Mouse (Mus musculus): ENCODE results near the gene Ccdc74a.
A peak's percentile ranks its signal among the peaks of the same experiment; 100 is the strongest.
"Not testable (repeated sequence)": the region's sequence is repeated elsewhere in the genome, so short reads cannot be mapped to it uniquely, and the experiment has no call there.

Ccdc74a gene

DNA sequence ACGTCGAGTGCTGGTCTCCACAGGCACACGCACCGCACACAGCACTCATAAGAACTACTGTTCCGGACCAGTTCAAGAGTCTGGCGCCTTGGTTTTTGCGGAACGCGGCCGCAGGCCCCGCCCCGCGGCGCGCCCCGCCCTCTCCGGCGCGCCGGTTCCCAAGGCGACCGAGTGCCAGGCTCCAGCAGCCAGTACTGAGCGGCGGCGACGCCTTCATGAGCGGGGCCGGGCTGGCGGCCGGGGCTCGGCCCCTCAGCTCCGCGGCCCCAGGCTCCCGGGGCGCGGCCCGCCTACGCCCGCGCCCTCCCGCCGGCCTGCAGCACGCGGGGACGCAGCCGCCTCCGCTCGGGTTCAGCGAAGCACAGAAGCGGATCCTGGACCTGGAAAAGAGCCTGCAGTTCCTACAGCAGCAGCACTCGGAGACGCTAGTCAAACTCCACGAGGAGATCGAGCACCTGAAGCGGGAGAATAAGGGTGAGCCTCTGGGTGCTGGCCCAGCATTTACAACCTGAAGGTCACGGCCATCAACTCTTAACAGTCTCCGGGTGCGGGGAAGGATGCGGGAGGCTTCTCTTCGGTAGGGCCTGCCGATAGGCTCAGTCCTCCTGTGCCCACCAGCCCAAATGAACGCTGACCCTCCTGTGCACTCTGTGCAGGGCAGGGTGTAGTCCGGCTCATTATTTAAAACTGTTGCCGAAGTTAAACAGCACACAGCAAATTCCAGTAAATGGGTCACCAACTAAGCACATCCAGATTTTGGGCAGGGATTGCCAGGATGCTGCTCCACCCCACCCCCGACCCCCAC is at the start of gene Ccdc74a:
Gene Ccdc74a (plus strand): TSS at position 161 of the 805 bp plus-strand sequence.
- DNase-seq, result peak; percentile 77

DNA sequence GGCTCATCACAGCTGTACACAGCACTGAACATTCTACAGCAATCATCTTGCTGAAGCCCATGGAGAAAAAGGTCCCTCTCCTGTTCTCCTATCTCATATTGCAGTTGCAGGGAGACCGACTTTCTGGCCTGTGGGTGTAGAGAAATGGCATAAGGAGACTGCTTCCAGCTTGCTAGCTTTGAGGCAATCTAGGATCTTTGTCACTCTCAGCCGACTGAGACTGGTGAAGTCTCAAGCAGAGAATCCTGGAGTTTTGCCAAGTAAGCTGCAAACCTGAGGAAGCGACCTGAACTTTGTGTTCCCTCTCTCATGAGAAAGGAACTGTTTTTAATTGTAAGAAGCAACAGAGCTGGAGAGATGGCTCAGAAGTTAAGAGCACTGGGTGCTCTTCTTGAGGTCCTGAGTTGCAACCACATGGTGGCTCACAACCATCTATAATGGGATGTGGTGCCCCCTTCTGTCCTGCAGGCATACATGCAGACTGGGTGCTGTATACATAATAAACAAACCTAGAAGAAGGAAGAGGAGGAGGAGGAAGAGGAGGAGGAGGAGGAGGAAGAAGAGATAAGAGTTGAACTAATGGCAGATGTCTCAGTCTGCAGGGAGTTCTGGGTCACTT is 45.2 kb upstream of the Ccdc74a start:
- no peak for DNase-seq

DNA sequence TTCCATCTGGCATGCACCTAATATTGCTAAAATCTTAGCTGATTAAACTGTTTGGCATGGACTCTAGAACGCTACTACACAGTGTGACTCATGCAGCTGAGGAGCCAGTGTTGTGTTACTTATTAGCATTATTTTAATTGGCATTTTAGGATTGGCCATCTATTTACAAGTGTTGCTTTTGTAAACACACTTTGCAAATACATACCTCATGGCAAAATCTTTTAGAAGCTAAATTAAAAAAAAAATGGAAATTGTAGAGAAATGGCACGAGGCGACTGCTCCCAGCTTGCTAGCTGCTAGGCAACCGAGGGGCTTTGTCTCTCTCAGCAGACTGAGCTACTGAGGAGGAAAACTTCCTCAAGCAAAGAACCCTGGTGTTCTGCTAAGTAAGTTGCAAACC is 41.3 kb upstream of the Ccdc74a start:
- DNase-seq, result no peak

DNA sequence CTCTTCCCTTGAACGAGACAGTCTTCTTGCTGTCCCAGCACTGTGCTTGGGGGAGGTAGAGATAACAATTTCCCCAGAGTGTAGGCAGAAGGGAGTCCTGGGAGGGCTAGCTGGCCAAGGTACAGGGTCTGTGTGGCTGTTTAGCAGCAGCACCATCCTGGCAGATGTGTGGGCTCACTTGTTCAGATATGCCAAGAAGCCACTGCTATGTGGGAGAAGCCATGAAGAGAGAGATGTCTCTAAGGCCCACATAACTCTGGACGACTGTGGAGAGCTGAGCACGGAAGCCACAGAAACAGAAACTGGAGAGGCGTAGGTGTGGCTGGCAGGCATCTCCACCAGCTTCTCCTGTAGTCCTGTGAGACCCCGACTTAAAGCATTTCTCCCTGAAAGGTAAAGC is 40.6 kb upstream of the Ccdc74a start:
- DNase-seq, result no peak

DNA sequence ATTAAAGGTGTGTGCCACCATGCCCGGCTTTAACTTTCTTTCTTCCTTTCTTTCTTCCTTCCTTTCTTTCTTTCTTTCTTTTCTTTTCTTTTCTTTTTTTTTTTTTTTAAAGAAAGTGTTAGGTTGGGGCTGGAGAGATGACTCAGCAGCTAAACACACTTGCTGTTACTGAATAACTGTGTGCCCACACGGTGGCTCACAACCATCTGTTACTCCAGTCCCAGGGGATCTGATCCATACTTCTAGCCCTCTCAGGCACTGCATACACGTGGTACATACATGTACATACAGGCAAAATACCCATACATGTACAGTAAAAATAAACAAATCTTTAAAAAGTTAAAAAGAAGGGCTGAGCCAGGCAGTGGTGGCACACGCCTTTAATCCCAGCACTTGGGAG is 34.9 kb upstream of the Ccdc74a start:
- DNase-seq, result no peak

DNA sequence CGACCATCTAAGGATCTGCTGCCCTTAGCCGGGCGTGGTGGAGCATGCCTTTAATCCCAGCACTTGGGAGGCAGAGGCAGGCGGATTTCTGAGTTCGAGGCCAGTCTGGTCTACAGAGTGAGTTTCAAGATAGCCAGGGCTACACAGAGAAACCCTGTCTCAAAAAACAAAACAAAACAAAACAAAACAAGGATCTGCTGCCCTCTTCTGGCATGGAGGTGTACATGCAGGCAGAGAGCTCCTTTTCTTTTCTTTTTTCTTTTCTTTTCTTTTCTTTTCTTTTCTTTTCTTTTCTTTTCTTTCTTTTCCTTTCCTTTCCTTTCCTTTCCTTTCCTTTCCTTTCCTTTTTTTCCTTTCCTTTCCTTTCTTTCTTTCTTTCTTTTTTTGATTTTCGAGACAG is 31.5 kb upstream of the Ccdc74a start:
- DNase-seq, result not testable (repeated sequence)

DNA sequence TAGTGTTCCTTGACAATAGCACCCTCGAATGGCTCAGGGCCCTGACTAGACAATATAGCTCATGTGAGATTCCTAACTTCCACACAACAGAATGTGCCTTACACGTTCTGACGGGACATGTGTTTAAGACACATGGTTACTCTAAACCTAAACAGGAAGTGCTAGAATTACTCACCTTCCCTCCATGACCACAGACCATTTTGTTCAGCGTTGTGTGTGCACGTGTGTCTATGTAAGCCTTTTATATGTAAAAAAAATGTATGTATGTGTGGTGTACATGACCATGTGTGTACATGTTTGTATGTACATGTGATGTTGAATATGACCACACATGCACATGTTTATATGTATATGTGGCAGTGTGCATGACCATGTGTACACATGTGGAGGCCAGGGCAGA is 30.1 kb upstream of the Ccdc74a start:
- DNase-seq, result no peak

DNA sequence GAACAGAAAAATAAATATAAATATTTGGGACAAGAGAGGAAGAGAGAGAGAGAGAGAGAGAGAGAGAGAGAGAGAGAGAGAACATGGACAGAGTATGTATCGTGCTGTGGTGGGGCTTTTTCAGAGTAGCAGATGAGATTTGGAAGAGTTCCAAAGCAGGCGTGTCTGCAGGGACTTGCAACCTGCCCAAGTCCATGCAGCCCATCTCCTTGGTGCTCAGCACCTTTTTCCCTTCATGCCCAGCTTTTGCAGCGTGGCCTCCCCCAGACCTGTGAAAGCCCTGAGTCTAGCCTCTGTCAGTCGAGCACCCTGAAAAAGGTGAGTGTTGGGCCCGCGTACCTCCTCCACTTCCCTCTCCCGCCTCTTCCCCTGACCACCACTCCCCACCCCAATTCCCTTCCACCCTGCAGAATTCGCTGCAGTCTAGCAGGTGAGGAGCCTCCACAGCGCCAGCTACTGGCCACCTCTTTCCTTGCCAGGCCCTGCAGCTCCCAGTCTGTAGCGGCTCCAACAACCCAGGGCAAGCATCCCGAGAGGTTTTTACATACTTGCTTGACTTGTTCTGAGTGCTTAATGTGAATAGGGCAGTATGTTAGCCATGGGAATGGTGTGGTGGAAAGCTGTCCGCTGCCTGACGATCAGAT is 28.2 kb upstream of the Ccdc74a start:
- peak; percentile 67 for DNase-seq

DNA sequence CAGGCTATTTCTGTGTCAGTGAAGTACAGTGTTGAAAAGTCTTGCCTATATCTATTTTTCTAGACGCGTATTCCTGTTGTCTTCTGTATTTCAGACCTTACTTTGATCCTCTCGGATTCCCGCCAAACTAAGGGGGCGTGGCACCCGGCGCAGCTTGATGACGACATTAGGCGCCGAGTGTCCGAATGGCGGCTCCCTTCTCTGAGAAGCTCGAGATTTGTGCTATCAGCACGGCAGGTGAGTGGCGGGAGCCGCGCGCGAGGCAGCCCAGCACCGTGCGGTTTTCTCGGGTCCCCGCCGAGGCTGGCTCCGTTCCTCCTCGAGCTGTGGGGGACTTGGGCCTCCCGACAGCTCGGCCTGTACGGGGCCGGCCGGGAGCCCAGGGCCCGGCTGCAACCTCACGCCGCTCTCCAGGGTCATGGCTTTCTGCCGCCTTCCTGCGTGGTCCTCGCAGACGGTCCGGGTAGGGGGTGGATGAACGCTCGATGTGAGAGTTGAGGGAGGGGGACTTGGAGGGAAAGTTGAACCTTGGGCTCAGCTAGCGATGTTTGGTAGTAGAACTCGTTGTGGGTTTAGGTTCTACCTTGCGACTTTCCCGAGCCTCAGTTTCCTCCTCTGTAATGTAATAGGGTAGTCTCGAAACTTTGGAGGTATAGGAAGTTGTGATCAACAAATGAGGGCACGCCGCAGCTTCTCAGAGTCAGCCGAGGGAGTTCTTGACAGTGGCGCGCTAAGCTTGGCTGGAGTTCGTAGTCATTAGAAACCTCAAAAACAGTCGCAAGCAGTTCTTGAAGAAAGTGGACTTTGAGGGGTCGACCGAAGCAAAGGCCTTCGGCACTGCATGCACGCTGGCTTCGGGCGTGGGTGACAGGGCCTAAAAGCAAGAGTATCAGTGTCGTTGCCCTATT is 26.8 kb upstream of the Ccdc74a start, which contains the start of gene Smpd4:
Gene Smpd4 (plus strand): TSS at position 157 of the 908 bp plus-strand sequence.
- DNase-seq, result peak; percentile 92

DNA sequence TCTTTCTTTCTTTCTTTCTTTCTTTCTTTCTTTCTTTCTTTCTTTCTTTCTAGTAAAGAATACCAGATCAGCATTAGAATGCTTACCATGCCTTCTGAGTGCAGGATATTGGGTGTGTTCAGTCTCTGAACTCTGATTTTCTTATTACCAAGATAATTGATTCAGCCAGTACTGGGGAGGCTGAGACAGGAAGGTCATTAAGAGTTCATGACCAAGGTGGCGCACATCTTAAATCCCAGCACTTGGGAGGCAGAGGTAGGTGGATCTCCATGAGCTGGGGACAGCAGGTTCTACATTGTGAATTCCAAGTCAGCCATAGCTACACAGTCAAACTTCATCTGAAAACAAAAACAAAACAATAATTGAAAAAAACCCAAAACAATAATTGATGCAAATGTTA is 24.3 kb upstream of the Ccdc74a start:
- DNase-seq, result no peak

DNA sequence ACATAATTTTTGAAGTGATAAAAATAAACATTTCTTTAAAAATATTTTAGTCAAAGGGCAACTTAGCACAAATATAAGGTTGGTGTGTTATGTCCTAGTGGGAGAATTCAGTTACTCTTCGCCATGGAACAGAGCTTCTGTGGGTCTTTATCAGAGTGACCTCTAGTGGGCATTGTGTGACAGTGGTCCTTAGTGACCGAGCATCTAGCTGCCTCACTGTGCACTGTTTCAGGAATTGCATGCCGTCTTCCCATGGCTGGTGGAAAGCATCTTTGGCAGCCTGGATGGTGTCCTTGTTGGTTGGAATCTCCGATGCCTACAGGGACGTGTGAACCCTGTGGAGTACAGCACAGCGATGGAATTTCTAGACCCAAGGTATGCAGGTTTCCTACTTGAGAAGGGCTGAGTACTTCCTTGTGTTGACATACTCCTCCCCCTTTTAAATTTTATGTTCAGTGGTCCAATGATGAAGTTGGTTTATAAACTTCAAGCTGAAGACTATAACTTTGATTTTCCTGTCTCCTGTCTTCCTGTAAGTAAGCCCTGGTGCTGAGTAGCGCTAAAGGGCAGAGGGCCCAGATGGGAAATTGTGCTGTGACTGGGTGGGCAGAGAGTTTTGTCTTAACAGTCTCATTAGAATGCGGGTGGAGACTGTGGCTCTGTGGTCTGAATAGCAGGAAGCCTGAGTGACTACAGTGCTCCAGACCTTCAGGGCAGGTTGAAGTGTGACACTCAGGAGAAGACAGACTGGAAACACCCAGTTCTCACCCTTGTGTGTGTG is 20.6 kb upstream of the Ccdc74a start:
- no peak for DNase-seq

DNA sequence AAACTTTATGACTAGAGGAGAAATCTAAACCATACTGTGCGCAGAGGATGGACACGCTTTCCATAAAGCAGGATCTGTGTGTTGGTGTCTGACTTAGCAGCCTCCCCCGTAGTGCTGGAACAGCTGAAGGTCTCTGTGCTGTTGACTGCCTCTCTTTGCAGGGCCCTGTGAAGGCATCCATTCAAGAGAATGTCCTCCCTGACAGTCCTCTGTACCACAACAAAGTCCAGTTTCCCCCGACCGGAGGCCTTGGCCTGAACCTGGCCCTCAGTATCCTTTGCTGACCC is 20.1 kb upstream of the Ccdc74a start:
- no peak for DNase-seq

DNA sequence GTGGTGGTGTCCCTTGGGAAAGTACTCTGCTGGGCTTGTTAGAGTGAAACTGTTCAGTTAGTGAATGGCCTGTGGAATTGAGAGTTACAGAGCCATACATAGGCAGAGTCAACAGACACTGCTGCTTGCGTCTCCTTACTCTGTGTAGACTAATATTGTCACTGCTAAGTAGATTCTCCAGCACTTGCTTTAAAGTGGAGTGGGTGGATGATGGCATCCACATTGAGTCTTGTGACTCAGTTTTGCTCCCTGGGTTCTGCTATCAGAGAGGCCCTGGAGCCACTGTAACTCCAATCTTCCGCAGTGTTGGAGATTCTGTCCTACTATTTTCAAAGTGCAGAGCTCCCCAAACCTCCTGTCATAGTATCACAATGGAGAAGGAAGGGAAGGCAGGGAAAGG is 13.7 kb upstream of the Ccdc74a start:
- no peak for DNase-seq

DNA sequence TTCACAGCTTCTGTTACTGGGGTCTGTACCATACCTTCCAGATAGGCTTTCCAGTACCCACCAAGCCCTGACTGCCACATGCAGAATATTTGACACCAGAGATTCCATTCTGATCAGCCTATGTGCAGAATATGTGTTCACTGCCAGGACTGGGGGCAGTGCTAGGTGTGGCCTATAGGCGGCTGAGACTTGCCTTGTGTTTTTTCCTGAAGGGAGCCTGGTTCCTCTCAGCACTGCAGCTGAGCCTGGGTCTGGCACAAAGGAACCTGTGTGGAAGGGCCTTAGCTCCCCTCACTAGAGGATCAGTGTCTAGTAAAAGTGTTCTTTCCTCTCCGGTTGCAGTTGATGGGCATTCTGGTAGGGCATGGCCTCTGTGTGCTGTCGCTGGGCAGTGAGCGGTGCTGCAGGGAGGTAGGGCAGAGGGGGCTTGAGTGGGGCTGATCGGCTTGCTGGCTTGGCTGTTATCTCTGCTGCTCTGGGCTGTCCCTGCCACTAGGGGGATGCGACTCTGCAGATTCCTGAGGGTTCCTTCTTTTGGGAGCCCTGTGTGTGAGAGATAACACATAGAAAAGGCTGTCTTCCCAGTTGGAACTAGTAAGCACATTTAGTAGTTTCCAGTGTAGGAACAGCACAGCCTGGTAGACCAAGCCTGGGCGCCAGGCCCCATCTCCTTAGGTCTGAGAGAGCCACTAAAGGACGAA is 12.6 kb upstream of the Ccdc74a start:
- no peak for DNase-seq

DNA sequence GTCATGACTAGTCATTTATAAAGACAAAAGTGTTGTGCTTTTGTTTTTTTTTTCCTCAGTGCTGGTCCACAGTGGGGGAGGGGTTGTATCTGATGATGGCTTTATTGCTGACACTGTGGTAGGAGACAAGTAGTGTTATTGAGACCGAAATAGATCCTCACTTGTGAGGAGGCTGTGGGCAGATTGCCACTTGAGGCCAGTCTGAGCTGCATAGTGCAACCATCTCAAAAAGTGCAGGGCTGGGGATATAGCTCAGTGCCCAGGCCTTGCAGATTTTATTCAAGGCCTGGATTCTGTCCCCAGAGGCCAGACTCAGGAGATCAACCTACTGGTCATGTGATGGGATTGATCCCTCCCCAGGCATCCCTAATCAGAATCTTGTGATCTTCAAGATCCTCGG is 9.4 kb upstream of the Ccdc74a start:
- no peak for DNase-seq

DNA sequence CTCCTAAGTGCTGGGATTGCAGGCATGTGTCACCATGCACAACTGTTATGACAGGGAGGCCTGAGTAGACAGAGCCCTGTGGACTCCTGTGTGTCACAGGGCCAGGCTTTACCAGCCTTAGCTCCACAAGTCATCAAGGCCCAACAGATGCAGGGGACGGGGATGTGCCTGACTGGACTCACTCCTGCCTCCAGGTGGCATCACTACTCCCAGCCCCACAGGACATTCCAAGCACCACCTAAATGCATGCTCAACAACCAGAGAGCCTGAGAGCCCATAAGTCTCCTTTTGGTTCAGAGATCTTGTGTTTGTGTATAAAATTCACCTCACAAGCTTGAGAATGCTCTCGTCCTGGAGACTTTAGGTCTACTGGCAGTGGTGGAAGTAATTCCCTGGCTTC is 8.7 kb upstream of the Ccdc74a start:
- DNase-seq, result no peak

DNA sequence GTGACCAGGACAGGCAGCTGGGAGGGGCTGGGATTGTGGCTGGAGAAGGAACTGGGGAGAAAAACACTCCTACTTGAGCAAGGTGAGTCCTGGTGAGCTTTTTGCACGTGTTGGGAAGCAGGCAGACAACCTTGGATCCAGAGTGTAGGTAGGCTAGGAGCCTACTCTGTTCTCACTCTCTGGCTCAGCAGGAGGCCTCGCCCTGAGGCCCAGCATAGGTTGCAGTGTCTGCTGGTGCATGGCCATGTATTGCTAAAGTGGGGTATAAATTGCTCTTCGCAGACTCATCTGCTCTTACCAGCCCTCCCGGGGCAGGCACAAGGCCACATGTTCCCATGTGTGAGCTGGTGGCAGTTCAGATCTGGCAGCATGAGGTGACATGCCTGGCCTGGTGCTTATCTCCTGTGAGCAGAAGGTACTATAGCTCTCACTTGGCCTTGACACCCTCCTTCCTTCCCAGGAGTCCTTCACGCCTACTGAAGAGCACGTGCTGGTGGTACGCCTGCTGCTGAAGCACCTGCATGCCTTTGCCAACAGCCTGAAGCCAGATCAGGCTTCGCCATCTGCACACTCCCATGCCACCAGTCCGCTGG is 8.1 kb upstream of the Ccdc74a start:
- DNase-seq, result no peak

DNA sequence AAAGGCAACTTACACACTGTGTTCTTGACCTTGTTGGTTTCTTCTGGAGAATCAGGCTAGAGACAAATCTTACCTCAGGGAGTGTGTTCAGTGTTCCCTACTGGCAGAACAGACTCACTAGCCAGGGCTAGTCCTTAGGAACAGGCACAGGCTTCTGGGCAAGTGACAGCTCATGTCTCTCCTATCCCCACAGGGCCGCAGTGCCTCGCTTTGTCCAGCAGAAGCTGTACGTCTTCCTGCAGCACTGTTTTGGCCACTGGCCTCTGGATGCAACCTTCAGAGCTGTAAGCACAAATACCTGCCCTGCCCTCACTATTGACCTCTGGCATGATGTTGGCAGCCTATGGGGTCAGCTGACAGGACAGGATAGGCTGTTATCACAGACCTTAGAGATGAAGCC is 7.2 kb upstream of the Ccdc74a start:
- no peak for DNase-seq

DNA sequence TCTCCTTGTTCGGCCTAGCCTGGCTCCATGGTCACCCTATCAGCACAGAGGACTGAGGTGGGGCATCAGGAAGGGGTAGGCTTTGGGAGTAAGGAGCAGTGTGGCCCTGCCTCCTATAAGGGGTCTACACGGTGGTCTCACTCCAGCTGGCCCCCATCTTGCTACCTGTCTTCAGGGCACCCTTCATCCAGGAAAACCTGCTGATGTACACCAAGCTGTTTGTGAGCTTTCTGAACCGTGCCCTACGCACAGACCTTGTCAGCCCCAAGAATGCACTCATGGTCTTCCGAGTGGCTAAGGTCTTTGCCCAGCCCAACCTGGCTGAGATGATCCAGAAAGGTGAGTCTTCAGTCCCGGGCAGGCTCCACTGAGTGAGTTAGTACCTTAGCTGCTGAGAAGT is 6.3 kb upstream of the Ccdc74a start:
- DNase-seq, result no peak

DNA sequence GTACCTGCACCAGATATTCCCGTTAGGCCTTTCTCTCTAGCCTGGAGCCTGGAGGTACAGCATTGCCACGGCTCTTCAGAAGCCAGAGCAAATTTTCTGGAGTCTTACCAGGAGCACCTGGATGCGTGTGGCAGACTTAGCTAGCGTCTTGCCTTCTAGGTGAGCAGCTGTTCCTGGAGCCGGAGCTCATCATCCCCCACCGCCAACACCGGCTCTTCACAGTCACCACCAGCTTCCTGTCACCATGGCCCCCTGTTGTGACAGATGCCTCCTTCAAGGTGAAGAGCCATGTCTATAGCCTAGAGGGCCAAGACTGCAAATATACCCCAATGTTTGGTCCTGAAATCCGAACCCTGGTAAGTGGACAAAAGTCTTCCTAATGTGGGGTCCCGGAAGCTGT is 5.6 kb upstream of the Ccdc74a start:
- no peak for DNase-seq

DNA sequence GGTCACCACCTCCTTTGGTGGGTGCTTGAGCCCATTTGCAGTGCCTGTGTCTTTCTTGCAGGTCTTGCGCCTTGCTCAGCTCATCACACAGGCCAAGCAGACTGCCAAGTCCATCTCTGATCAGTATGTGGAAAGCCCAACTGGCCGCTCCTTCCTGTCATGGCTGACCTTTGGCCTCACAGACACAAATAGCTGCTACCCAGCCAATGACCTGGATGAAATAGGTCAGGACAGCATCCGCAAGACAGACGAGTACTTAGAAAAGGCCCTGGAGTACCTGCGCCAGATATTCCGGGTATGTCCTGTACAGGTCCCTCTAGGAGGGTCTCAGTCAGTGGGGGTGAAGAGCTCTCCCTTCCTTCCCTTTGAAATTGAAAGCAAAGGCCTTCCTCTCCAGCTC is 5.0 kb upstream of the Ccdc74a start:
- DNase-seq, result no peak
